Mouse (Mus musculus) erythroblast, embryonic 14.5 days (primary cell): ENCODE results near the gene Ppp1r1a.

Experiments used
- GATA1 ChIP-seq: IDR thresholded peaks from 2 replicates; pipeline ENCODE4 v1.6.1; 2012; ENCODE audit warnings: low read length, inconsistent platforms, mixed read lengths
- TAL1 ChIP-seq: IDR thresholded peaks from 3 replicates; pipeline ENCODE4 v1.6.1; 2012; ENCODE audit warnings: low read length, inconsistent platforms, mixed read lengths

DNA sequence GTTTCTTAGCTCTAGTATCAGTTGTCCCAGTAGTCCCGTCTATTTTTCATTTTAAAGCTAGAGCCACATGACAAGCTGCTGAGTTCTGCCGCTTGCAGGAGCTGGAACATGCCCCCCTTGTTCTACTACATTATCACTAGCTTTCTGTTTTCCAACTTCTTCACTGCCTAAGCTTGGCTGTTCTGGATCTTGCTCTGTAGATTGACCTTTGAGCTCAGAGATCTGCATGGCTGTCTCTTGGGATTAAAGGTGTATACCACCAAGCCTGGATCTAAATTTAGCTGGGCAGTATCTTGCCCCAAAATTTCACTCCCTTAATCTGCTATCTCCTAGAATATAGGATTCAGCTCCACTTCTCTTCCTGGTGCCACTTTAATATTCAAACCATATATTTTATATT is 48.1 kb upstream of the Ppp1r1a start:
- TF ChIP-seq TAL1 = no peak
- TF ChIP-seq GATA1 = no peak
